Mouse (Mus musculus): Measurements from ENCODE around the gene Nutf2. TPM values are rescaled to one million over a fixed set of nuclear protein-coding genes. Genes with fewer than 3 reads are reported as not detected.

Gene Nutf2
- polyA plus RNA-seq, 1 experiment from 2014 or later, result 205 TPM

GRCm38 (mm10) chr8:105854715-105855216, 5.6 kb upstream of the Nutf2 start, which contains the start of gene Thap11:
Gene Thap11 (plus strand): TSS chr8:105855132.
- Histone ChIP-seq H3K27me3 (ENCODE audit: control insufficient read depth, insufficient read depth, low read length) (no peaks in the 10 kb centered on the region), H3K9me3 (ENCODE audit: control insufficient read depth, low read length) (no peaks in the 10 kb centered on the region), H3K4me1 (ENCODE audit: control insufficient read depth in 2 of 2, insufficient read depth in 2 of 2, low read length in 2 of 2) (peaks cover 17 to 33% of the 10 kb centered on the region in 2 experiments), H3K27ac (replicated peaks in 1 of 2; ENCODE audit: control insufficient read depth in 1 of 2, insufficient read depth in 1 of 2, low read depth in 2 of 2, low read length in 2 of 2) (peak within 1 kb of the TSS; percentile 83 to 91), H3K4me3 (ENCODE audit: control insufficient read depth in 1 of 2, insufficient read depth in 1 of 2, low read depth in 1 of 2, low read length in 2 of 2) (peak within 1 kb of the TSS; percentile 84 to 92), H3K4me2 (ENCODE audit: low read length) (peak within 1 kb of the TSS; percentile 80), H3K9ac (ENCODE audit: low read length) (peak within 1 kb of the TSS; percentile 87), H3K36me3 (ENCODE audit: control insufficient read depth, insufficient read depth, low read length) (peaks cover 16% of the 10 kb centered on the region)
- WGBS, result under 1% methylated on average over 43 of the region's 43 CpGs
- peak; percentile 85 for ATAC-seq (ENCODE audit: insufficient number of reproducible peaks, insufficient read depth, low FRiP score, low read depth)

DNA sequence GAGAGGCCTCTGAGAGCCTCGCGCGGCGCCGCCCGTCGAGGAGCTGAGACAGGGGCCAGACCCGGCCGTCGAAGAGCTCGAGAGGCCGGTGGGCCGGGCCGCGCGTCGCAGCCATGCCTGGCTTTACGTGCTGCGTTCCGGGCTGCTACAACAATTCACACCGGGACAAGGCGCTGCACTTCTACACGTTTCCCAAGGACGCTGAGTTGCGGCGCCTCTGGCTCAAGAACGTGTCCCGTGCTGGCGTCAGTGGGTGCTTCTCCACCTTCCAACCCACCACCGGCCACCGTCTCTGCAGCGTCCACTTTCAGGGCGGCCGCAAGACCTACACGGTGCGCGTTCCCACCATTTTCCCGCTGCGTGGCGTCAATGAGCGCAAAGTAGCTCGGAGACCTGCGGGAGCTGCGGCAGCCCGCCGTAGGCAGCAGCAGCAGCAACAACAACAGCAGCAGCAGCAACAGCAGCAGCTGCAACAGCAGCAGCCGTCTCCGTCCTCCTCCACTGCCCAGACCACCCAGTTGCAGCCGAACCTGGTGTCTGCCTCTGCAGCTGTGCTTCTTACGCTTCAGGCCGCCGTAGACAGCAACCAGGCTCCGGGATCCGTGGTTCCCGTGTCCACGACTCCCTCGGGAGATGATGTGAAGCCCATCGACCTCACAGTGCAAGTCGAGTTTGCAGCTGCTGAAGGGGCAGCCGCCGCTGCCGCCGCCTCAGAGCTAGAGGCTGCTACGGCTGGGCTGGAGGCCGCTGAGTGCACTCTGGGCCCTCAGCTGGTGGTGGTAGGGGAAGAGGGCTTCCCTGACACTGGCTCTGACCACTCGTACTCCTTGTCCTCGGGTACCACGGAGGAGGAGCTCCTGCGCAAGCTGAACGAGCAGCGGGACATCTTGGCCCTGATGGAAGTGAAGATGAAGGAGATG, 4.9 kb upstream of the Nutf2 start:
- H3K36me3 ChIP-seq (ENCODE audit: control insufficient read depth, insufficient read depth, low read length), result peaks cover 14% of the 10 kb centered on the region; the same call in 1 of the 2 replicates
- H3K4me3 ChIP-seq (ENCODE audit: control insufficient read depth in 1 of 2, insufficient read depth in 1 of 2, low read depth in 1 of 2, low read length in 2 of 2), result peak overlapping the region; percentile 84 to 92
- H3K27ac ChIP-seq (replicated peaks in 1 of 2; ENCODE audit: control insufficient read depth in 1 of 2, insufficient read depth in 1 of 2, low read depth in 2 of 2, low read length in 2 of 2), result peak overlapping the region; percentile 81 to 83
- peaks cover 16 to 29% of the 10 kb centered on the region in 2 experiments for H3K4me1 ChIP-seq (ENCODE audit: control insufficient read depth in 2 of 2, insufficient read depth in 2 of 2, low read length in 2 of 2)
- H3K9ac ChIP-seq (ENCODE audit: low read length), result peak overlapping the region; percentile 87
- H3K4me2 ChIP-seq (ENCODE audit: low read length), result peak overlapping the region; percentile 80
- H3K9me3 ChIP-seq (ENCODE audit: control insufficient read depth, low read length), result no peaks in the 10 kb centered on the region
- peak; percentile 7; the same call in 1 of the 2 replicates for ATAC-seq (ENCODE audit: insufficient number of reproducible peaks, insufficient read depth, low FRiP score, low read depth)
- under 1% methylated on average over 71 of the region's 71 CpGs for WGBS
- no peaks in the 10 kb centered on the region for H3K27me3 ChIP-seq (ENCODE audit: control insufficient read depth, insufficient read depth, low read length)

GRCm38 (mm10) chr8:105856168-105856835, 4.1 kb upstream of the Nutf2 start:
- Histone ChIP-seq H3K36me3 (ENCODE audit: control insufficient read depth, insufficient read depth, low read length) (peaks cover 14% of the 10 kb centered on the region; the same call in 1 of the 2 replicates), H3K4me2 (ENCODE audit: low read length) (peak overlapping the region; percentile 80), H3K4me1 (ENCODE audit: control insufficient read depth in 2 of 2, insufficient read depth in 2 of 2, low read length in 2 of 2) (peaks cover 13 to 27% of the 10 kb centered on the region in 2 experiments), H3K27me3 (ENCODE audit: control insufficient read depth, insufficient read depth, low read length) (no peaks in the 10 kb centered on the region), H3K9ac (ENCODE audit: low read length) (peak overlapping the region; percentile 87), H3K9me3 (ENCODE audit: control insufficient read depth, low read length) (no peaks in the 10 kb centered on the region), H3K4me3 (ENCODE audit: control insufficient read depth in 1 of 2, insufficient read depth in 1 of 2, low read depth in 1 of 2, low read length in 2 of 2) (peak overlapping the region; percentile 84 to 92), H3K27ac (replicated peaks in 1 of 2; ENCODE audit: control insufficient read depth in 1 of 2, insufficient read depth in 1 of 2, low read depth in 2 of 2, low read length in 2 of 2) (peak overlapping the region; percentile 81 to 83; a peak in 3 of 4 replicates)
- ATAC-seq (ENCODE audit: insufficient number of reproducible peaks, insufficient read depth, low FRiP score, low read depth), result no peak
- WGBS, result 10% methylated on average over 15 of the region's 15 CpGs

DNA sequence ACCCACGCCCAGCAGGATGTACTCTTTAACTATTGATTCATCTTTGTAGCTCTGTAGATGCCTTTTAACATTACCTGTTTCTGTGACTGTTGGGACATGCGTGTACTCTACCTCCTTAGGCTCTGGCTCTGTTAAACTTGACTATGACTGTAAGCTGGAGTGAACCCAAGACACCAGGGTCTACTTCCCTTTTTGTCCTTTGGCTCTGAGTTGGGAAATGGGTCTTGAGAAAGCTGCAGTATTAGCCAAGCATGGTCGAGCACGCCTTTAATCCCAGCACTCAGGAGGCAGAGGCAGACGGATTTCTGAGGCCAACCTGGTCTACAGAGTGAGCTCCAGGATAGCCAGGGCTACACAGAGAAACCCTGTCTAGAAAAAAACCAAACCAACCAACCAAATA, 1.9 kb upstream of the Nutf2 start:
- WGBS, result 87% methylated on average over 5 of the region's 5 CpGs
- Histone ChIP-seq H3K9ac (ENCODE audit: low read length) (no peak overlapping the region), H3K27ac (replicated peaks in 1 of 2; ENCODE audit: control insufficient read depth in 1 of 2, insufficient read depth in 1 of 2, low read depth in 2 of 2, low read length in 2 of 2) (no peak overlapping the region), H3K36me3 (ENCODE audit: control insufficient read depth, insufficient read depth, low read length) (peaks cover 21% of the 10 kb centered on the region), H3K9me3 (ENCODE audit: control insufficient read depth, low read length) (no peaks in the 10 kb centered on the region), H3K4me1 (ENCODE audit: control insufficient read depth in 2 of 2, insufficient read depth in 2 of 2, low read length in 2 of 2) (peaks cover 13 to 38% of the 10 kb centered on the region in 2 experiments), H3K4me3 (ENCODE audit: control insufficient read depth in 1 of 2, insufficient read depth in 1 of 2, low read depth in 1 of 2, low read length in 2 of 2) (no peak overlapping the region), H3K27me3 (ENCODE audit: control insufficient read depth, insufficient read depth, low read length) (no peaks in the 10 kb centered on the region), H3K4me2 (ENCODE audit: low read length) (no peak overlapping the region)
- ATAC-seq (ENCODE audit: insufficient number of reproducible peaks, insufficient read depth, low FRiP score, low read depth), result no peak

- Histone ChIP-seq H3K27ac (replicated peaks in 1 of 2; ENCODE audit: control insufficient read depth in 1 of 2, insufficient read depth in 1 of 2, low read depth in 2 of 2, low read length in 2 of 2) (peak overlapping the region in 1 of 2 experiments; percentile 85; a peak in 1 of 4 replicates), H3K4me2 (ENCODE audit: low read length) (no peak overlapping the region), H3K27me3 (ENCODE audit: control insufficient read depth, insufficient read depth, low read length) (no peaks in the 10 kb centered on the region), H3K4me3 (ENCODE audit: control insufficient read depth in 1 of 2, insufficient read depth in 1 of 2, low read depth in 1 of 2, low read length in 2 of 2) (no peak overlapping the region), H3K9me3 (ENCODE audit: control insufficient read depth, low read length) (no peaks in the 10 kb centered on the region), H3K4me1 (ENCODE audit: control insufficient read depth in 2 of 2, insufficient read depth in 2 of 2, low read length in 2 of 2) (peaks cover 11 to 38% of the 10 kb centered on the region in 2 experiments), H3K9ac (ENCODE audit: low read length) (no peak overlapping the region; the same call in 1 of the 2 replicates), H3K36me3 (ENCODE audit: control insufficient read depth, insufficient read depth, low read length) (peaks cover 23% of the 10 kb centered on the region)
- WGBS, result 68% methylated on average over 5 of the region's 5 CpGs
- ATAC-seq (ENCODE audit: insufficient number of reproducible peaks, insufficient read depth, low FRiP score, low read depth), result no peak
Measured at GRCm38 (mm10) chr8:105859314-105859713, 1.1 kb upstream of the Nutf2 start.

- Histone ChIP-seq H3K36me3 (ENCODE audit: control insufficient read depth, insufficient read depth, low read length) (peaks cover 42% of the 10 kb centered on the region), H3K27ac (replicated peaks in 1 of 2; ENCODE audit: control insufficient read depth in 1 of 2, insufficient read depth in 1 of 2, low read depth in 2 of 2, low read length in 2 of 2) (no peak overlapping the region), H3K9me3 (ENCODE audit: control insufficient read depth, low read length) (no peaks in the 10 kb centered on the region), H3K9ac (ENCODE audit: low read length) (peak overlapping the region; percentile 96), H3K4me3 (ENCODE audit: control insufficient read depth in 1 of 2, insufficient read depth in 1 of 2, low read depth in 1 of 2, low read length in 2 of 2) (peak overlapping the region; percentile 94 to 96; a peak in 3 of 4 replicates), H3K27me3 (ENCODE audit: control insufficient read depth, insufficient read depth, low read length) (no peaks in the 10 kb centered on the region), H3K4me2 (ENCODE audit: low read length) (peak overlapping the region; percentile 91), H3K4me1 (ENCODE audit: control insufficient read depth in 2 of 2, insufficient read depth in 2 of 2, low read length in 2 of 2) (peaks cover 5 to 29% of the 10 kb centered on the region in 2 experiments)
- ATAC-seq (ENCODE audit: insufficient number of reproducible peaks, insufficient read depth, low FRiP score, low read depth), result no peak
- 10% methylated on average over 1 of the region's 1 CpGs for WGBS
Measured at GRCm38 (mm10) chr8:105861951-105862350, 1.6 kb downstream of the Nutf2 start.

GRCm38 (mm10) chr8:105866364-105867029, 6.1 kb downstream of the Nutf2 start:
- peaks cover 70% of the 10 kb centered on the region for H3K36me3 ChIP-seq (ENCODE audit: control insufficient read depth, insufficient read depth, low read length)
- H3K27me3 ChIP-seq (ENCODE audit: control insufficient read depth, insufficient read depth, low read length), result no peaks in the 10 kb centered on the region
- no peak overlapping the region for H3K4me3 ChIP-seq (ENCODE audit: control insufficient read depth in 1 of 2, insufficient read depth in 1 of 2, low read depth in 1 of 2, low read length in 2 of 2)
- no peak for ATAC-seq (ENCODE audit: insufficient number of reproducible peaks, insufficient read depth, low FRiP score, low read depth)
- H3K9me3 ChIP-seq (ENCODE audit: control insufficient read depth, low read length), result no peaks in the 10 kb centered on the region
- no peak overlapping the region for H3K9ac ChIP-seq (ENCODE audit: low read length)
- no peak overlapping the region for H3K27ac ChIP-seq (replicated peaks in 1 of 2; ENCODE audit: control insufficient read depth in 1 of 2, insufficient read depth in 1 of 2, low read depth in 2 of 2, low read length in 2 of 2)
- H3K4me1 ChIP-seq (ENCODE audit: control insufficient read depth in 2 of 2, insufficient read depth in 2 of 2, low read length in 2 of 2), result peaks cover 0 to 11% of the 10 kb centered on the region in 2 experiments; a peak in 2 of 4 replicates
- no peak overlapping the region for H3K4me2 ChIP-seq (ENCODE audit: low read length)
- 75% methylated on average over 6 of the region's 6 CpGs for WGBS

All from heart, embryonic 14.5 days (tissue).